Mouse (Mus musculus): ENCODE measurements around the gene Usp29.
A peak's percentile ranks its signal among the peaks of the same experiment; 100 is the strongest.
"Not testable (repeated sequence)": the region's sequence is repeated elsewhere in the genome, so short reads cannot be mapped to it uniquely, and the experiment has no call there.

The Usp29 gene

DNA sequence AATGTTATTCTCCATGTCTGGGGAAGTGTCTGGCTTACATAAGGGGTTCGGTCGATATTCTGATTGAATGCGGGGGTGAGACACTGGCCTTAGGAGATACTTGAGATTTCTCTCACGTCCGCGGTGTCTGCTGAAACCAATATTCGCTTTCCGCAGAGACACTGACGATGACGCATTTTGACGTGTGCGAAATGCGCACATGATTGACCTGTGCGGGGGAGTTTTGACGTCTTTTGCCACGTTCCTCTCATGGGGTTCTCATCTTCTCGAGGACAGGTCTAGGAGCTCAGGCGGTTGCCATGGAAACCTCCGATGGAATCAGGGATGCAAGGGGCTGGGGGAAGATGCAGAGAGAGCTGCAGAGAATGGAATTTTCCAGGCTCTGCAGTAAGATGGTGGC, 144.1 kb downstream of the Usp29 start:
- peak; percentile 31 for DNase-seq (ENCODE audit: low spot score in 2 of 2)

GRCm38 (mm10) chr7:6878202-6878601, 147.8 kb downstream of the Usp29 start:
- no peak for DNase-seq (ENCODE audit: low spot score in 2 of 2)

- DNase-seq (ENCODE audit: low spot score in 2 of 2) = not testable (repeated sequence)
Measured at GRCm38 (mm10) chr7:6878849-6879248, 148.5 kb downstream of the Usp29 start.

DNA sequence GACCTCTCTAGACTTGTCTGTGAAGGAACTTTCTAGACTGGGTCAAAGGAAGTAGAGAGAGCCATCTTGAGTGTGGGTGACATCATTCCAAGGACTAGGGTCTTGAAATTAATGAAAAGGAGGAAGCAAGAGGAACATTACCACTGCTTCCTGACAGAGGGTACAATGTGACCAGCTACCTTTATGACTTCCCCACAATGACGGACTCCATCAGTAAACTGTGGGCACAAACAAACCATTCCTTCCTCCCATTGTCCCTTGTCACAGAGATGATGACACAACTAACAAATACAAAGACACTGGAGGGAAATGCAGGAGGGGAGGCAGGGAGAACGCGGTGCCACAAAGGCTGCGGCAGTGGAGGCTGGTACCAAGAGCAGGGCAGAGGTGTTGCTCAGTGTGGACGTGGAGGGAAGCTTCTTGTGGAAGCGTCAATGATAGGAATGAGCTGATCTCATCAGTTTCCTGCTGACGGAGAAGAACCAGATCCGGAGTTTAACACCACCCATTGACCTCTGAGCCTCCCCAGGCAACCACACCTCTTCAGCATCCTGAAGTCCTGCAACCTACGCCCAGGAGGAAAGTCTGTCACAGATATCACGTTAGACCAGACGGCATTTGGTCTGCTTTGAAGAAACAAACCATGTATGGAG, 149.3 kb downstream of the Usp29 start:
- DNase-seq (ENCODE audit: low spot score in 2 of 2) = no peak

- not testable (repeated sequence) for DNase-seq (ENCODE audit: low spot score in 2 of 2)
Measured at GRCm38 (mm10) chr7:6880918-6881317, 150.5 kb downstream of the Usp29 start.

GRCm38 (mm10) chr7:6881473-6882046, 151.2 kb downstream of the Usp29 start:
- peak; percentile 15 to 35 for DNase-seq (ENCODE audit: low spot score in 2 of 2)

- DNase-seq (ENCODE audit: low spot score in 2 of 2) = no peak
Measured at GRCm38 (mm10) chr7:6883376-6884147, 153.2 kb downstream of the Usp29 start.

DNA sequence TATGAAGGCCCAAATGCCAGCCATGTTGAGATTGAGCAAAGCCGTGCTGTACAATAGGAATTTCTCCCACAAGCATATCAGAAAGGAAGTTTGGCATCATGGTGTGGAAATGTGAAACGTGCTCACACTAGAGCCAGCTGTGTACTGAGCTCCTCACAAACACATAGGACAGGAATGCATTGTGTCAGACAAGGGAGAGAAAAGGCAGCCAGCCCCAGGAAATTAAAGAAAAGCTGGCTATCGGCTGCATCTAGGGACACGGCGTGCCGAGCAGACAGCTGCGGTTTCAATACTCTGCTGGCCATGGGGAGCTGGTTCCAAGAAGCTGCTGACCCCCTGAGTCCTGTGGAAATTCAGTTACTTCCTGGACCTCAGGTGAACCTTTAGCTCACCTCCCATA, 155.0 kb downstream of the Usp29 start:
- no peak for DNase-seq (ENCODE audit: low spot score in 2 of 2)

GRCm38 (mm10) chr7:6886896-6887295, 156.5 kb downstream of the Usp29 start:
- no peak for DNase-seq (ENCODE audit: low spot score in 2 of 2)

DNA sequence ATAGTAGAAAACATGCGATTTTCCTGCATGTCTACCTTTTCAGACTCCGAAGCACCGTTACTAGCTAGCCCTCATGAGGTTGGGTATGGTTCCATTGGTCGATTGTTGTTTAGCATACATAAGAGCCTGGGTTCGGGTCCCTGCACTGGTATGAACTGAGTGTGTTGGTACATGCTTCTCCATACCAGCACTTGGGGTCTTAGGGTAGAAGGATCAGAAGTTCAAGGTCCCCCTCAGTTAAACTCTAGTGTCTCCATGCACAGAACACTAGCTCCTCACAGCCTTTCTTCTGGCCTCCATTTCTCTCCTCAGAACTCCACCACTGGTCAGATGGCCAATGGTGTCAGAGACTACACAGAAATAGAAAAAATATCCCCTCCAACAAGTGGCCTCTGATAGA, 159.5 kb downstream of the Usp29 start:
- DNase-seq (ENCODE audit: low spot score in 2 of 2) = no peak

GRCm38 (mm10) chr7:6891206-6891605, 160.8 kb downstream of the Usp29 start:
- DNase-seq (ENCODE audit: low spot score in 2 of 2) = no peak

DNA sequence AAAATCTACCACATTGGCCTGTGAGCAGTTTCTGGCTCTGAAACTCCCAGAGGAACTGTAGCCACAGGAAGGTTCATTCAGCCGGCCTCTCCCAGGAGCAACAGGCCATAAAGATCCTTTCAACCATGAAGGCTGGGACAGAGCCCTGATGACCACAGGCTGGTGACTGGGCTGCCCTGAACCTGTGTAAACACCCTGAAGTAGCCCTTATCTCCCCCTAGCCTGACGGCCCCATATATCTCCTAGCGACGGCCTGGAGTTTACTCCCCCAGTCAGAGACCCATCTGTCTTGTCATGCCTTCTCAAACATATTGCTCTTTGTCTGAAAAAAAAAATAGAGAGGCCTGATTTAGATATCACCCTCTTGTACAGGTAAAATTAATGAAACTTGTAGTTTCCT, 166.6 kb downstream of the Usp29 start:
- not testable (repeated sequence) for DNase-seq (ENCODE audit: low spot score in 2 of 2)

GRCm38 (mm10) chr7:6900672-6901071, 170.3 kb downstream of the Usp29 start:
- DNase-seq (ENCODE audit: low spot score in 2 of 2) = no peak

DNA sequence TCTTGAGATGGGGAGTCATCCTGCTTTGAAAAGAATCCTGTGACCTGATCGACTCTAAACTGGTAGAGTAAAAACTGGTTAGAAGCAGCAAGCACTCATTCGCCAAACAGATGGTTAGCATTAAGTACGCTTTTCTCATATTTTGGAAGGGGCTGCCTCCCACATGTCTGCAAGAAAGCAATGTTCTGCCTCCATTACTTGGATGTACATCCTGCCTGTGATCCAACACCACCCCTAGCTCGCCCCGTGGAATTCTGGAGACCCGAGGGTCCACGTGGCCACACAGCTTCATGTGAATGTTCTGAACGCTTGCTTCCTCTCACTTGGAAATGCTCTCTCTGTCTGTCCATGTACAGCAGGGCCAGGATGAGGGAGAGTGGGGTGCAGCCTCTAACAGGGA, 173.1 kb downstream of the Usp29 start:
- DNase-seq (ENCODE audit: low spot score in 2 of 2) = no peak

DNA sequence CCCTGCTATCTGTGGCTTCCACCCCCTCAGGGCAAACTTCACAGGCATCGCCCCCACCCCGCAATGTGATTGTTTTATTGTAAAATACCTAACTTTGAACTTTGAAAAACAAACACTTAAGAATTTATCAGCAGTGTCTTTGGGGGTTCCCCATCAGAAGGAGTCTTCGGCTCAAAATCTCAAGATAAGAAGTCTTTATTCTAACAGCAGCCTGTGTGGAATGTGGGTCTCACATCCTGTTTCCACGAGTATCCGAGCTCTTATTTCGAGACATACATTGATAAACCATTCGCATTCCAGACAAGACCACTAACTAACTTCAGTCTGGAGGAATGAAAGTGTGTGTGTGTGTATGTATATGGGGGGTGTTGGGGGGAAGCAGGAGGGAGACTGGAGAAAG, 180.1 kb downstream of the Usp29 start:
- DNase-seq (ENCODE audit: low spot score in 2 of 2) = no peak

- no peak for DNase-seq (ENCODE audit: low spot score in 2 of 2)
Measured at GRCm38 (mm10) chr7:6911731-6912130, 181.4 kb downstream of the Usp29 start.

DNA sequence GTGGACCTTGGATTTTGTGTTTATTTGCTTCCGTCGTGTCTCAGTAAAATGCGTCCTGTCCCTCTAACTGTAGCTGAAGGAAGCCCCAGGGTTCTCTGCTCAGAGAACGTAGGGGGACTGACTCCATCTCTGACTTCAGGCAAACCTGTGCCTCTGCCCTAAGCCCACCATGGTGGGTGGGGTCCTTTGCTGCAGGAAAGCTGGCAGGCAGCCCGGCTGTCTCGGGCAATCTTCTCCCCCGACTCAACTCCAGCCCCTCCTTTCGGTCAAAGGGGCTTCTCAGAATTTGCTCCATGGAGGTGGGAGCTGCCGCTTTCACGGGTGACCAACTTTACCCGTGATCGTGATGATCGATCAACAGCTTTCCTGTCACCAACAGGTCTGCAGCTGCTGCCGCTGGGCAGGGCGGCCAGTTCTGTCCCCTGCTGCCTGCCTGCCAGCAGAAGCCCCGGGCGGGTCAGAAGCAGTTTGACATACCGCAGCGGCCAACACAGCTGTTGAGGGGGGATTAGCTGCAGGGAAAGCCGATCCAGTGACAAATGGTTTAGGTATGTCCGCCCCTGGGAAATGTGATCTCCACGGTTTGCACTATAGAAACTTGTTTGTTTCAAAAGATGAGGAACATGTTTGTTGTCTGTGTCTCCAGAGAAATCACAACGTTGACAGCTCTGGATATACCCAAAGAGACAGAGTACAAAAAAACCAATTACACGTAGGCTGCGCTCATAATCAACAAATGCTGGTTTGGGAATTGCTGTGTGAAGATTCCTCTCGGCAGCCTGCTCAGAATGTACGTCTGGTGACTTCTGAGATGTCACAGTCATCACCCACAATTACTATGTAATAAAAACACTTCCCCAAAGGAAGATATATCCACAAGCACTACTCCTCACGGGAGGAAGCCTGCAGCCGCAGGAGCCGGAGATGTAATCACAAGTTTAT, 183.3 kb downstream of the Usp29 start:
- DNase-seq (ENCODE audit: low spot score in 2 of 2) = no peak

- DNase-seq (ENCODE audit: low spot score in 2 of 2) = no peak
Measured at GRCm38 (mm10) chr7:6917126-6917525, 186.7 kb downstream of the Usp29 start.

GRCm38 (mm10) chr7:6918267-6918666, 187.9 kb downstream of the Usp29 start:
- DNase-seq (ENCODE audit: low spot score in 2 of 2) = peak; percentile 68 to 89

DNA sequence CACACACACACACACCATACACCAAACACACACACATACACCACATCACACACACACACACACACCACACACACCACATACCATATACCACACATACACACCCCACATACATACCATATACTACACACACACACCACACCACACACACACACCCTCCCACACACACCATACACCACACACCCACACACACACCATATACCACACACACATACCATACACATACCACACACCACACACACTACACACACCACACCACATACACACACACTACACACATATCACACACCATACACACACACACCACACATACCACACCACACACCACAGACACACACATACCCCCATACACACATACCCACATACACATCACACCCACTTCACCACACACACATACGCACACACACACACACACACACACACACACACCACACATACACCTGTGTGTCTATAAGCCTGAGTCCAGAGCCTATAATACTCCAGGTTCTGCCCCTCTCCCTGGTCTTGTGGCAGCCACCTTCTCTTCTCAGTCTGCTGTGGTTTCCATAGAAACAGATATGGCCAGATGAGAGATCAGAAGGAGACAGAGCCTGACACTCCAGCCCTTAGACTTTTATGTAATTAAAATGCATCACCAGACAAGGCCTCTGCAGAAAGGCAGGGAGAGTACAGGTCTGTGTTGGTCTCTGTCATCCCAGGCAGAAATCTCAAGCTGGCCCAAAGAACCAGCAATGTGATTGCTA, 188.9 kb downstream of the Usp29 start:
- no peak for DNase-seq (ENCODE audit: low spot score in 2 of 2)

- no peak for DNase-seq (ENCODE audit: low spot score in 2 of 2)
Measured at GRCm38 (mm10) chr7:6923515-6923914, 193.1 kb downstream of the Usp29 start.
